Comparison of ENCODE assay signal across 9 mouse cellular contexts in genomic region chr2:132698420-132698819, GRCm38 (mm10). TPM values are rescaled to one million over a fixed set of nuclear protein-coding genes. Genes with fewer than 3 reads are reported as not detected.
DNase-seq lines count a peak whose midpoint lies in the region; ATAC-seq and TF ChIP-seq lines count a peak whose summit lies in the region.
"Had no signal": no experiment of that assay in that cellular context is flagged by ENCODE, and none has a peak within 500 bp of the region (broad histone marks: within the 10 kb centered on the region; RNA-seq: fewer than 3 reads in every experiment).

No protein-coding gene starts in this region.

- no peak for ATAC-seq in heart, embryonic 11.5 days (replicated peaks; ENCODE audit: insufficient number of reproducible peaks, low FRiP score, low TSS enrichment)

- WGBS in heart, embryonic 11.5 days (ENCODE audit: insufficient replicate concordance): 56% methylated on average over 6 of the region's 6 CpGs
- 79% methylated on average over 6 of the region's 6 CpGs for WGBS in olfactory bulb, adult 2 months
- WGBS in embryonic facial prominence, embryonic 10.5 days: 83% methylated on average over 6 of the region's 6 CpGs

- no peaks in the 10 kb centered on the region for H3K9me3 ChIP-seq in heart, embryonic 11.5 days (replicated peaks; ENCODE audit: control insufficient read depth, low read length)
- H3K9me3 ChIP-seq in embryonic facial prominence, embryonic 10.5 days: no peaks in the 10 kb centered on the region

- peak overlapping the region; percentile 79 for H3K27ac ChIP-seq in layer of hippocampus, adult 2 months
- H3K27ac ChIP-seq in heart, embryonic 11.5 days (ENCODE audit: low read depth, low read length): peak overlapping the region; percentile 37; the same call in 1 of the 2 replicates
- H3K27ac ChIP-seq in olfactory bulb, adult 2 months (ENCODE audit: insufficient read depth, low read depth, low read length): 0 out of 2 replicates have a peak overlapping the region, but pooled peaks have one; percentile 49
- no peak overlapping the region for H3K27ac ChIP-seq in embryonic facial prominence, embryonic 10.5 days (replicated peaks)
- H3K27ac ChIP-seq: macrophage had no signal

- peaks cover 12% of the 10 kb centered on the region; the same call in 1 of the 2 replicates for H3K4me1 ChIP-seq in heart, embryonic 11.5 days (ENCODE audit: control insufficient read depth, insufficient read depth, low read length)
- H3K4me1 ChIP-seq in olfactory bulb, adult 2 months (ENCODE audit: control insufficient read depth, insufficient read depth, low read length): peaks cover 4% of the 10 kb centered on the region; the same call in 1 of the 2 replicates
- H3K4me1 ChIP-seq in embryonic facial prominence, embryonic 10.5 days: peaks cover 6% of the 10 kb centered on the region

- no peaks in the 10 kb centered on the region for H3K27me3 ChIP-seq in heart, embryonic 11.5 days (ENCODE audit: control insufficient read depth, insufficient read depth, low read length)
- no peaks in the 10 kb centered on the region for H3K27me3 ChIP-seq in embryonic facial prominence, embryonic 10.5 days (replicated peaks; ENCODE audit: low read depth, poor library complexity, severe bottlenecking)

- H3K4me3 ChIP-seq in layer of hippocampus, adult 2 months: no peak overlapping the region
- H3K4me3 ChIP-seq in heart, embryonic 11.5 days (ENCODE audit: low read depth, low read length): no peak overlapping the region
- H3K4me3 ChIP-seq in olfactory bulb, adult 2 months (ENCODE audit: insufficient read depth, low read depth, low read length): no peak overlapping the region
- no peak overlapping the region for H3K4me3 ChIP-seq in embryonic facial prominence, embryonic 10.5 days

- 0 out of 2 replicates have a peak overlapping the region, but pooled peaks have one; percentile 18 for H3K9ac ChIP-seq in heart, embryonic 11.5 days (ENCODE audit: low read depth, low read length)

- no peak for DNase-seq in layer of hippocampus, adult 2 months (ENCODE audit: low spot score in 2 of 2)
- DNase-seq in layer of hippocampus, postnatal 14 days (ENCODE audit: low spot score in 2 of 2): no peak
- peak; percentile 43 for DNase-seq in kidney, adult 9 months
- DNase-seq in embryonic facial prominence, embryonic 10.5 days (ENCODE audit: low spot score): no peak
- DNase-seq in spleen, postnatal 10 days (ENCODE audit: low spot score in 2 of 2): no peak
- DNase-seq: thymus, adult 2 months had no signal

- H3K36me3 ChIP-seq in heart, embryonic 11.5 days (ENCODE audit: control insufficient read depth, insufficient read depth, low read length): no peaks in the 10 kb centered on the region
- H3K36me3 ChIP-seq in embryonic facial prominence, embryonic 10.5 days (replicated peaks): peaks cover 13% of the 10 kb centered on the region

- no peak for TF ChIP-seq CTCF in layer of hippocampus, adult 2 months (conservative IDR thresholded peaks at IDR 0.05)
- no peak for TF ChIP-seq CTCF in olfactory bulb, adult 2 months (IDR thresholded peaks at IDR 0.05; ENCODE audit: insufficient read depth, low read depth, low read length)

- TF ChIP-seq POLR2A in olfactory bulb, adult 2 months (IDR thresholded peaks at IDR 0.05; ENCODE audit: insufficient read depth, low read depth, low read length): no peak

- no peak overlapping the region for H3K4me2 ChIP-seq in heart, embryonic 11.5 days

RNA-seq across cellular contexts. Expression of gene Shld1, which starts 11.7 kb away (rescaled TPM):
- 10 to 100 TPM in 1 of 2 experiments, 1 to 10 TPM in 1; 9.7 to 11.0 TPM for total RNA-seq in layer of hippocampus, adult 2 months (2021)
- 1 to 10 TPM; 9.1 to 9.7 TPM for total RNA-seq in layer of hippocampus, postnatal 14 days (2021)
- 15.3 and 18.0 TPM in 2 replicates for polyA plus RNA-seq in heart, embryonic 11.5 days (2014; fragmentation: Nextera tagmentation; extraction: Ambion mirVana)
- not detected in 2 replicates for polyA plus RNA-seq in olfactory bulb, adult 2 months (2012; ENCODE audit: insufficient read depth, insufficient read length, low replicate concordance, missing spikeins)
- 15.7 and 16.6 TPM in 2 replicates for polyA plus RNA-seq in embryonic facial prominence, embryonic 10.5 days (2016; fragmentation: Nextera tagmentation; extraction: Ambion mirVana)

Comparison
In these comparisons a context has a peak if more than half of its experiments do, and no peak if none do; other contexts are left out.
1. RNA of gene Shld1, which starts 11.7 kb away (polyA plus RNA-seq): 15.7 to 16.6 TPM in embryonic facial prominence, embryonic 10.5 days and 15.3 to 18.0 TPM in heart, embryonic 11.5 days; not detected in olfactory bulb, adult 2 months; every median in the first group is over 10 times any median in the second.